Mouse (Mus musculus): ENCODE data around the gene Rassf3.

The Rassf3 gene

GRCm38 (mm10) chr10:121429089-121429488, 47.1 kb downstream of the Rassf3 start:
- TF ChIP-seq CTCF (conservative IDR thresholded peaks at IDR 0.05; ENCODE audit: low read length) (no peak), POU5F1 (IDR thresholded peaks at IDR 0.05; ENCODE audit: borderline replicate concordance, low read length) (no peak), NANOG (IDR thresholded peaks at IDR 0.05; ENCODE audit: borderline replicate concordance, low read length) (no peak)
- Histone ChIP-seq H3K4me1 (replicated peaks; ENCODE audit: low read depth, low read length) (peaks cover 96% of the 10 kb centered on the region), H3K36me3 (ENCODE audit: insufficient read depth, low read length) (no peaks in the 10 kb centered on the region)

GRCm38 (mm10) chr10:121428011-121428711, 48.0 kb downstream of the Rassf3 start:
- TF ChIP-seq NANOG (IDR thresholded peaks at IDR 0.05; ENCODE audit: borderline replicate concordance, low read length): no peak
- no peak for TF ChIP-seq CTCF (conservative IDR thresholded peaks at IDR 0.05; ENCODE audit: low read length)
- Histone ChIP-seq H3K4me3 (replicated peaks; ENCODE audit: low read length) (peak overlapping the region; percentile 43), H3K9me3 (ENCODE audit: low read length) (no peaks in the 10 kb centered on the region), H3K27me3 (ENCODE audit: insufficient read depth, low read length) (0 out of 2 replicates have a peak, but pooled peaks cover 5% of the 10 kb centered on the region), H3K4me1 (replicated peaks; ENCODE audit: low read depth, low read length) (peaks cover 99% of the 10 kb centered on the region), H3K36me3 (ENCODE audit: insufficient read depth, low read length) (peaks cover 9% of the 10 kb centered on the region)

More at GRCm38 (mm10) chr10:121429089-121429488, 47.1 kb downstream of the Rassf3 start:
- no peak overlapping the region for H3K4me3 ChIP-seq (replicated peaks; ENCODE audit: low read length)
- H3K27me3 ChIP-seq (ENCODE audit: insufficient read depth, low read length): 0 out of 2 replicates have a peak, but pooled peaks cover 5% of the 10 kb centered on the region
- H3K9me3 ChIP-seq (ENCODE audit: low read length): no peaks in the 10 kb centered on the region

GRCm38 (mm10) chr10:121427136-121427535, 49.0 kb downstream of the Rassf3 start:
- Histone ChIP-seq H3K9me3 (ENCODE audit: low read length) (no peaks in the 10 kb centered on the region), H3K4me1 (replicated peaks; ENCODE audit: low read depth, low read length) (peaks cover 99% of the 10 kb centered on the region), H3K36me3 (ENCODE audit: insufficient read depth, low read length) (peaks cover 13% of the 10 kb centered on the region), H3K27me3 (ENCODE audit: insufficient read depth, low read length) (0 out of 2 replicates have a peak, but pooled peaks cover 2% of the 10 kb centered on the region), H3K4me3 (replicated peaks; ENCODE audit: low read length) (peak overlapping the region; percentile 43)
- TF ChIP-seq NANOG (IDR thresholded peaks at IDR 0.05; ENCODE audit: borderline replicate concordance, low read length) (no peak), CTCF (conservative IDR thresholded peaks at IDR 0.05; ENCODE audit: low read length) (peak; percentile 94)

GRCm38 (mm10) chr10:121426458-121427070, 49.6 kb downstream of the Rassf3 start:
- H3K9me3 ChIP-seq (ENCODE audit: low read length): no peaks in the 10 kb centered on the region
- 0 out of 2 replicates have a peak, but pooled peaks cover 2% of the 10 kb centered on the region for H3K27me3 ChIP-seq (ENCODE audit: insufficient read depth, low read length)
- peak overlapping the region; percentile 37; the same call in 1 of the 2 replicates for H3K4me3 ChIP-seq (replicated peaks; ENCODE audit: low read length)
- peaks cover 99% of the 10 kb centered on the region for H3K4me1 ChIP-seq (replicated peaks; ENCODE audit: low read depth, low read length)
- peaks cover 13% of the 10 kb centered on the region for H3K36me3 ChIP-seq (ENCODE audit: insufficient read depth, low read length)
- TF ChIP-seq POU5F1 (IDR thresholded peaks at IDR 0.05; ENCODE audit: borderline replicate concordance, low read length) (no peak), NANOG (IDR thresholded peaks at IDR 0.05; ENCODE audit: borderline replicate concordance, low read length) (no peak), CTCF (conservative IDR thresholded peaks at IDR 0.05; ENCODE audit: low read length) (no peak)

GRCm38 (mm10) chr10:121425506-121426025, 50.6 kb downstream of the Rassf3 start:
- H3K4me1 ChIP-seq (replicated peaks; ENCODE audit: low read depth, low read length): peaks cover 99% of the 10 kb centered on the region
- TF ChIP-seq NANOG (IDR thresholded peaks at IDR 0.05; ENCODE audit: borderline replicate concordance, low read length) (no peak), POU5F1 (IDR thresholded peaks at IDR 0.05; ENCODE audit: borderline replicate concordance, low read length) (no peak), CTCF (conservative IDR thresholded peaks at IDR 0.05; ENCODE audit: low read length) (no peak)
- H3K4me3 ChIP-seq (replicated peaks; ENCODE audit: low read length): no peak overlapping the region
- no peaks in the 10 kb centered on the region for H3K27me3 ChIP-seq (ENCODE audit: insufficient read depth, low read length)
- H3K36me3 ChIP-seq (ENCODE audit: insufficient read depth, low read length): peaks cover 13% of the 10 kb centered on the region
- no peaks in the 10 kb centered on the region for H3K9me3 ChIP-seq (ENCODE audit: low read length)

GRCm38 (mm10) chr10:121425079-121425478, 51.1 kb downstream of the Rassf3 start:
- H3K4me1 ChIP-seq (replicated peaks; ENCODE audit: low read depth, low read length): peaks cover 99% of the 10 kb centered on the region
- peaks cover 13% of the 10 kb centered on the region for H3K36me3 ChIP-seq (ENCODE audit: insufficient read depth, low read length)
- H3K27me3 ChIP-seq (ENCODE audit: insufficient read depth, low read length): no peaks in the 10 kb centered on the region
- TF ChIP-seq CTCF (conservative IDR thresholded peaks at IDR 0.05; ENCODE audit: low read length) (no peak), POU5F1 (IDR thresholded peaks at IDR 0.05; ENCODE audit: borderline replicate concordance, low read length) (no peak), NANOG (IDR thresholded peaks at IDR 0.05; ENCODE audit: borderline replicate concordance, low read length) (no peak)
- no peaks in the 10 kb centered on the region for H3K9me3 ChIP-seq (ENCODE audit: low read length)
- H3K4me3 ChIP-seq (replicated peaks; ENCODE audit: low read length): no peak overlapping the region

GRCm38 (mm10) chr10:121424455-121424854, 51.7 kb downstream of the Rassf3 start:
- Histone ChIP-seq H3K9me3 (ENCODE audit: low read length) (no peaks in the 10 kb centered on the region), H3K4me1 (replicated peaks; ENCODE audit: low read depth, low read length) (peaks cover 98% of the 10 kb centered on the region), H3K27me3 (ENCODE audit: insufficient read depth, low read length) (no peaks in the 10 kb centered on the region), H3K36me3 (ENCODE audit: insufficient read depth, low read length) (peaks cover 13% of the 10 kb centered on the region), H3K4me3 (replicated peaks; ENCODE audit: low read length) (no peak overlapping the region)
- no peak for TF ChIP-seq CTCF (conservative IDR thresholded peaks at IDR 0.05; ENCODE audit: low read length)
- TF ChIP-seq NANOG (IDR thresholded peaks at IDR 0.05; ENCODE audit: borderline replicate concordance, low read length): no peak
- no peak for TF ChIP-seq POU5F1 (IDR thresholded peaks at IDR 0.05; ENCODE audit: borderline replicate concordance, low read length)

GRCm38 (mm10) chr10:121423541-121424349, 52.4 kb downstream of the Rassf3 start:
- H3K4me3 ChIP-seq (replicated peaks; ENCODE audit: low read length): no peak overlapping the region

More at GRCm38 (mm10) chr10:121423541-121424349, 52.4 kb downstream of the Rassf3 start:
- peaks cover 98% of the 10 kb centered on the region for H3K4me1 ChIP-seq (replicated peaks; ENCODE audit: low read depth, low read length)
- no peak for TF ChIP-seq POU5F1 (IDR thresholded peaks at IDR 0.05; ENCODE audit: borderline replicate concordance, low read length)
- TF ChIP-seq NANOG (IDR thresholded peaks at IDR 0.05; ENCODE audit: borderline replicate concordance, low read length): no peak
- no peak for TF ChIP-seq CTCF (conservative IDR thresholded peaks at IDR 0.05; ENCODE audit: low read length)
- peaks cover 18% of the 10 kb centered on the region for H3K36me3 ChIP-seq (ENCODE audit: insufficient read depth, low read length)
- no peaks in the 10 kb centered on the region for H3K9me3 ChIP-seq (ENCODE audit: low read length)
- H3K27me3 ChIP-seq (ENCODE audit: insufficient read depth, low read length): no peaks in the 10 kb centered on the region
